Comparison of ENCODE assay signal across 8 mouse cellular contexts in the genomic region with DNA sequence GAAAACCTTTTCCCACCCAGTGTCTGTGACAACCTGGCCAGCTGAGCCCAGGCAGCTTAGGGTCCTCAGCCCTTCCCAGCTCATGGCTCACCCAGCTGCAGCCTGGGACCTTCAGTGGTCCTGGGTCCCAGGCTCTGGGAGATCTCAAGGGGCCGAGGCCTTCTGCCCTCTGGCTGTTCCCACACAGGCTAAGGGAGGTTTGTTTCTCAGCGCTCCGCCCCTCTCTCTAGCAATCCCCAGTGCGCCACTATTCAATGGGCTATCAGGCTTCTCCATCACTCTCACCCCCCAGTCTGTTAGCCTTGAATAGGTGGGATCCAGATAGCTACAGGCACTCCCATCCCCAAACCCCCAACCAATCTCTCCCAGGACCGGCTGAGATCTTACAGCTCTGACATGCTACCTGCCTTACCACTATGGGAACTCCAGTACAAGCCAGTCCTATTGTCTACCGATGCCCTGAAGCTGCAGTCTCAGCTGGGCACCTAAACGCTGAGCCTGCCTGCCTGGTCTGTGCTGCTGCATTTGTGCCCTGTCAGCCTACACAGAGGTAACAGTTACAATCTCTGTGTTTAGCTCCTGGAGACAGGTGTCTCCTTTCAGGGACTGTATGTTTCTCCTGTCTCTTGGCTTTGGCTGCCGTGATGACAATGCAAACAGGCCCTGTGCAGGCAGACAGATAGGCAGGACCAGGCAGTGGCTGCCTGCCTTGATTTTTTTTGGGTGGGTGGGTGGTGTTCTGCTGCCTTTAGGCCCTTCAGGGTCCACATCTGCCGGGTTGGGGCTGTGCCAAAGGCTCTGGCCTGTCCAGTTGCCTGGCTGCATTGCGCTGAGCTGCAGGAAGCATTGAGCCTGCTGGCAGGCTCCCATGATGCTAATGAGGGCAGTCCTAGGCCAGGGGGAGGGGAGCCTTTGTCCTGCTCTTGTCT. TPM values are rescaled to one million over a fixed set of nuclear protein-coding genes. Genes with fewer than 3 reads are reported as not detected.
DNase-seq lines count a peak whose midpoint lies in the region; ATAC-seq lines count a peak whose summit lies in the region.

No protein-coding gene starts in this region.

- H3K27ac ChIP-seq in heart, embryonic 13.5 days (replicated peaks), result peak overlapping the region; percentile 28; the same call in 1 of the 2 replicates
- H3K27ac ChIP-seq in neural tube, embryonic 14.5 days (ENCODE audit: low read depth, low read length), result 0 out of 2 replicates have a peak overlapping the region, but pooled peaks have one; percentile 39

- H3K4me2 ChIP-seq in heart, embryonic 13.5 days, result no peak overlapping the region
- no peak overlapping the region for H3K4me2 ChIP-seq in neural tube, embryonic 14.5 days (ENCODE audit: low read depth, low read length)

- H3K27me3 ChIP-seq in heart, embryonic 13.5 days (replicated peaks), result peaks cover 57% of the 10 kb centered on the region
- H3K27me3 ChIP-seq in neural tube, embryonic 14.5 days (ENCODE audit: control insufficient read depth, insufficient read depth, low read length), result no peaks in the 10 kb centered on the region

- H3K4me3 ChIP-seq in heart, embryonic 13.5 days, result no peak overlapping the region
- no peak overlapping the region for H3K4me3 ChIP-seq in neural tube, embryonic 14.5 days (ENCODE audit: low read depth, low read length)

- H3K9ac ChIP-seq in heart, embryonic 13.5 days, result peak overlapping the region; percentile 5; the same call in 1 of the 2 replicates
- 0 out of 2 replicates have a peak overlapping the region, but pooled peaks have one; percentile 21 for H3K9ac ChIP-seq in neural tube, embryonic 14.5 days (replicated peaks; ENCODE audit: low read depth, low read length)

- 34% methylated on average over 10 of the region's 10 CpGs for WGBS in heart, embryonic 13.5 days
- WGBS in neural tube, embryonic 14.5 days, result 9% methylated on average over 10 of the region's 10 CpGs

- peaks cover 27% of the 10 kb centered on the region for H3K4me1 ChIP-seq in heart, embryonic 13.5 days
- peaks cover 11% of the 10 kb centered on the region; the same call in 1 of the 2 replicates for H3K4me1 ChIP-seq in neural tube, embryonic 14.5 days (ENCODE audit: control insufficient read depth, insufficient read depth, low read length)

- no peak for ATAC-seq in heart, embryonic 13.5 days (ENCODE audit: extremely low read depth, insufficient number of reproducible peaks, low FRiP score, low TSS enrichment)
- ATAC-seq in neural tube, embryonic 14.5 days (ENCODE audit: low read depth), result peak; percentile 90

- DNase-seq in testis, postnatal 10 days (ENCODE audit: low spot score), result peak; percentile 49
- DNase-seq in testis, postnatal 14 days (ENCODE audit: low spot score), result no peak
- DNase-seq in kidney, postnatal 14 days, result peak; percentile 85
- no peak for DNase-seq in thymus, postnatal 36 days
- DNase-seq in spleen, postnatal 10 days (ENCODE audit: low spot score in 2 of 2), result no peak
- no peak for DNase-seq in gastrocnemius, adult 18-20 months (ENCODE audit: low spot score)

- H3K36me3 ChIP-seq in heart, embryonic 13.5 days, result no peaks in the 10 kb centered on the region
- H3K36me3 ChIP-seq in neural tube, embryonic 14.5 days (ENCODE audit: control insufficient read depth, insufficient read depth, low read length), result no peaks in the 10 kb centered on the region

- no peaks in the 10 kb centered on the region for H3K9me3 ChIP-seq in heart, embryonic 13.5 days
- no peaks in the 10 kb centered on the region for H3K9me3 ChIP-seq in neural tube, embryonic 14.5 days (ENCODE audit: control insufficient read depth, low read length)

RNA-seq across cellular contexts. Expression of a gene that starts 9.4 kb away (rescaled TPM):
- polyA plus RNA-seq in heart, embryonic 13.5 days (2015; fragmentation: Nextera tagmentation; extraction: Ambion mirVana), result 23.4 and 42.7 TPM in 2 replicates
- 2.4 and 2.7 TPM in 2 replicates for polyA plus RNA-seq in neural tube, embryonic 14.5 days (2014; fragmentation: Nextera tagmentation; extraction: Ambion mirVana)
- not detected for total RNA-seq in gastrocnemius, adult 18-20 months (2021)

RNA-seq across cellular contexts. Expression of a gene that starts 22.9 kb away (rescaled TPM):
- 5.4 and 8.4 TPM in 2 replicates for polyA plus RNA-seq in heart, embryonic 13.5 days (2015; fragmentation: Nextera tagmentation; extraction: Ambion mirVana)
- polyA plus RNA-seq in neural tube, embryonic 14.5 days (2014; fragmentation: Nextera tagmentation; extraction: Ambion mirVana), result 2.3 TPM in 2 replicates
- 1 to 10 TPM in 1 of 2 experiments, under 1 TPM in 1; 0.93 to 1.0 TPM for total RNA-seq in gastrocnemius, adult 18-20 months (2021)

RNA-seq across cellular contexts. Expression of a gene that starts 54.9 kb away (rescaled TPM):
- polyA plus RNA-seq in heart, embryonic 13.5 days (2015; fragmentation: Nextera tagmentation; extraction: Ambion mirVana), result 0.04 and 0.08 TPM in 2 replicates
- 10.8 and 11.6 TPM in 2 replicates for polyA plus RNA-seq in neural tube, embryonic 14.5 days (2014; fragmentation: Nextera tagmentation; extraction: Ambion mirVana)
- not detected for total RNA-seq in gastrocnemius, adult 18-20 months (2021)

Comparison
In these comparisons a context has a peak if more than half of its experiments do, and no peak if none do; other contexts are left out.
1. DNase-seq: peak in testis, postnatal 10 days (single experiment) and kidney, postnatal 14 days (single experiment); none in testis, postnatal 14 days (single experiment), thymus, postnatal 36 days (0 of 2), spleen, postnatal 10 days (0 of 2) and gastrocnemius, adult 18-20 months (single experiment).
2. RNA of a gene that starts 54.9 kb away (polyA plus RNA-seq): 10.8 to 11.6 TPM in neural tube, embryonic 14.5 days; 0.04 to 0.08 TPM in heart, embryonic 13.5 days; every median in the first group is over 10 times any median in the second.